Mouse (Mus musculus) ES-Bruce4 (cell line): Measurements from ENCODE around the gene Utp20.

Experiments
- CTCF ChIP-seq: IDR thresholded peaks from one replicate; pipeline ENCODE4 v1.8.1; 2011; ENCODE audit warnings: low read depth, low read length
- EP300 ChIP-seq: IDR thresholded peaks from 2 replicates; pipeline ENCODE4 v1.6.1; 2011; ENCODE audit warnings: low read depth, low read length; ENCODE audit not compliant: insufficient read depth
- POLR2A ChIP-seq: IDR thresholded peaks from one replicate; pipeline ENCODE4 v1.8.1; 2011; ENCODE audit warnings: low read length; ENCODE audit not compliant: insufficient read depth

DNA sequence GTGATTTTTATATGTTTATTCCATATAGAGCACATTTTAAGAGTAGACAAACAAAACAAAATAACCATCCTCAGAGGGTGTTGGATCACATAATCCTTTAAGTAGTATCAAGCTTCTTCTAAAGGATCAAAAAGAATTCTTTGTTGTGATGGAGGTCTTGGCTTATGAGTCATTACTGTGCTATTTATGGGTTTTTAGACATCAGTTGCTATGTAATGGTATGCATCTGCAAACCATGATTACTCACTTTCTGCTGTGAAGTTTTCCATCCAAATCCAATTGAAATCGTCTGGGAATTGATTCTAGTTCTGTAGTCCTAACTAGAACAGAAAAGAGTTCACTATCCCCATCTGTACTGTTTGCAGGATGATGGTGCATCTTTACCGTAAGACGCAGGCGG lies 23.4 kb upstream of the Utp20 start:
- no peak for TF ChIP-seq POLR2A
- no peak for TF ChIP-seq CTCF
- no peak for TF ChIP-seq EP300
